Mouse (Mus musculus) heart, adult 2 months (tissue): Measurements from ENCODE around the gene Hspa1l. TPM values are rescaled to one million over a fixed set of nuclear protein-coding genes. Genes with fewer than 3 reads are reported as not detected.

ENCODE experiments used
- DNase-seq, 2 experiments: peaks; one replicate each; pipeline ENCODE4 v3.0.0; 2021
- H3K27ac ChIP-seq: fragments of 200-600 bp; 2 replicates; pipeline ENCODE4 v1.8.1; 2022
- H3K27me3 ChIP-seq: fragments of 200-500 bp; 2 replicates; pipeline ENCODE4 v1.6.1; 2012; ENCODE audit warnings: mild to moderate bottlenecking, low read length, inconsistent platforms, mixed read lengths; ENCODE audit not compliant: control insufficient read depth, insufficient read depth
- H3K36me3 ChIP-seq: fragments of 200-500 bp; 2 replicates; pipeline ENCODE4 v1.6.1; 2012; ENCODE audit warnings: low read length, inconsistent platforms; ENCODE audit not compliant: control insufficient read depth, insufficient read depth
- H3K4me1 ChIP-seq: fragments of 200-500 bp; 2 replicates; pipeline ENCODE4 v1.6.1; 2011; ENCODE audit warnings: low read length; ENCODE audit not compliant: control insufficient read depth, insufficient read depth
- H3K4me3 ChIP-seq: fragments of 200-600 bp; 2 replicates; pipeline ENCODE4 v1.8.1; 2022
- H3K79me2 ChIP-seq: fragments of 200-500 bp; replicated peaks from 2 replicates; pipeline ENCODE4 v1.6.1; 2012; ENCODE audit warnings: mild to moderate bottlenecking, inconsistent platforms, low read length, moderate library complexity, mixed read lengths; ENCODE audit not compliant: control insufficient read depth, insufficient read depth
- H3K9ac ChIP-seq: fragments of 200-500 bp; 2 replicates; pipeline ENCODE4 v1.6.1; 2012; ENCODE audit warnings: low read depth, mild to moderate bottlenecking, control low read depth, inconsistent platforms, low read length, mixed read lengths
- CTCF ChIP-seq: fragments of 200-600 bp; IDR thresholded peaks from 2 replicates; pipeline ENCODE4 v1.8.1; 2022; ENCODE audit warnings: antibody characterized with exemption, mild to moderate bottlenecking, moderate library complexity
- EP300 ChIP-seq: fragments of 200-500 bp; IDR thresholded peaks from 2 replicates; pipeline ENCODE4 v1.6.1; 2011; ENCODE audit warnings: low read depth, low read length, control low read depth; ENCODE audit not compliant: insufficient read depth
- POLR2A ChIP-seq: fragments of 200-500 bp; IDR thresholded peaks from 2 replicates; pipeline ENCODE4 v1.6.1; 2011; ENCODE audit warnings: mild to moderate bottlenecking, low read depth, low read length, control low read depth; ENCODE audit not compliant: insufficient read depth
- whole genome bisulfite sequencing: fragments of 180-500 bp; shearing (Covaris S2); methylation state at CpG from one replicate; pipeline ENCODE4 v1.1.7; 2018; 5-methylcytosine and 5-hydroxymethylcytosine counted together
- intact Hi-C: fragments of 180-260 bp; cut with DNase I; formaldehyde crosslinking; loops from one replicate; pipeline ENCODE4 v1.15.1; 2025
- polyA plus RNA-seq: library from polyadenylated mRNA; depleted of rRNA; stranded (reverse); fragments of >200 nt; gene quantifications from 2 replicates; pipeline ENCODE4 v1.2.3, GENCODE M21; 2012
- total RNA-seq, 2 experiments: library from RNA; stranded (reverse); gene quantifications; 2 replicates each; pipeline ENCODE4 v1.2.3; 2021

Gene Hspa1l
- total and polyA plus RNA-seq, 3 experiments, result 3.6 to 10.9 (median 8.3) TPM

- WGBS, result 1% methylated on average over 38 of the region's 38 CpGs
- no peaks in the 10 kb centered on the region for H3K36me3 ChIP-seq
- peak within 1 kb of the TSS; percentile 89 for H3K9ac ChIP-seq
- H3K4me3 ChIP-seq, result peak within 1 kb of the TSS; percentile 90
- peak within 1 kb of the TSS; percentile 85 for H3K27ac ChIP-seq
- peaks cover 1% of the 10 kb centered on the region; the same call in 1 of the 2 replicates for H3K4me1 ChIP-seq
- intact Hi-C loops, result loop anchor here (2.0 kb wide), 2 partner anchors 38 to 50 kb away; partner anchors contain the start of gene Lsm2
- no peaks in the 10 kb centered on the region for H3K27me3 ChIP-seq
- TF ChIP-seq EP300 (peak; percentile 12; the same call in 1 of the 2 replicates), POLR2A (peak; percentile 88), CTCF (peak; percentile 94)
- DNase-seq, result peak; percentile 96 to 99
- H3K79me2 ChIP-seq, result no peaks in the 10 kb centered on the region
These were observed 41.3 kb upstream of the Hspa1l start, which contains the start of gene Neu1 for GRCm38 (mm10) chr17:34931061-34931734. Gene Neu1, plus strand, starts transcription at chr17:34931253.

GRCm38 (mm10) chr17:34931735-34932098, 40.8 kb upstream of the Hspa1l start:
- WGBS, result 10% methylated on average over 14 of the region's 14 CpGs
- intact Hi-C loops, result loop anchor here (2.0 kb wide), 2 partner anchors 39 to 49 kb away; partner anchors contain the start of gene Lsm2
- peaks cover 1% of the 10 kb centered on the region; the same call in 1 of the 2 replicates for H3K4me1 ChIP-seq
- H3K4me3 ChIP-seq, result peak overlapping the region; percentile 90
- H3K27me3 ChIP-seq, result no peaks in the 10 kb centered on the region
- no peaks in the 10 kb centered on the region for H3K79me2 ChIP-seq
- no peaks in the 10 kb centered on the region for H3K36me3 ChIP-seq
- peak overlapping the region; percentile 89 for H3K9ac ChIP-seq
- H3K27ac ChIP-seq, result peak overlapping the region; percentile 85
- TF ChIP-seq CTCF (no peak), POLR2A (no peak), EP300 (no peak)
- DNase-seq, result peak in 1 of 2 experiments; percentile 45

DNA sequence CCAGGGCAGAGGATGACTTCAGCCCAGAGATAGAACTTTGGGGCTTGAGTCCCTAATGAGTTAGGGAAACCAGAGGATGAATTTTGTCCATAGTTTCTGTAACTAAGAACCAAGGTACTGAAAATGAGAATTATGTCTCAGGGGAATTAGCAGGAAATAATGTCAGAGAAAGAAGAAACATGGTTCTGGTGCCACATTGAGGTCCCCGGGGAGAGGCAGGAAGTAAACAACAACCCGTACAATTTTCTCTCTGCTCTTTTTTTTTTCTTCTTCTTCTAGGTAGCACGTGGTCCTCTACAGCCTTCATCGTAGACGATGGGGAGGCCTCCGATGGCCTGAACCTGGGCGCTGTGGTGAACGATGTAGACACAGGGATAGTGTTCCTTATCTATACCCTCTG, 40.2 kb upstream of the Hspa1l start:
- DNase-seq, result no peak
- H3K27me3 ChIP-seq, result no peaks in the 10 kb centered on the region
- H3K27ac ChIP-seq, result peak overlapping the region; percentile 85
- intact Hi-C loops, result no loop called here
- peak overlapping the region; percentile 89; the same call in 1 of the 2 replicates for H3K9ac ChIP-seq
- peak overlapping the region; percentile 90 for H3K4me3 ChIP-seq
- H3K79me2 ChIP-seq, result no peaks in the 10 kb centered on the region
- peaks cover 1% of the 10 kb centered on the region; the same call in 1 of the 2 replicates for H3K4me1 ChIP-seq
- TF ChIP-seq CTCF (no peak), POLR2A (no peak), EP300 (no peak)
- WGBS, result 50% methylated on average over 8 of the region's 8 CpGs
- no peaks in the 10 kb centered on the region for H3K36me3 ChIP-seq

- DNase-seq, result no peak
- Histone ChIP-seq H3K36me3 (no peaks in the 10 kb centered on the region), H3K79me2 (no peaks in the 10 kb centered on the region), H3K4me1 (peaks cover 1% of the 10 kb centered on the region; the same call in 1 of the 2 replicates), H3K9ac (peak overlapping the region; percentile 25; the same call in 1 of the 2 replicates), H3K4me3 (peak overlapping the region; percentile 37), H3K27me3 (no peaks in the 10 kb centered on the region), H3K27ac (peak overlapping the region; percentile 62)
- intact Hi-C loops, result no loop called here
- TF ChIP-seq CTCF, result no peak
- TF ChIP-seq EP300, result no peak
- no peak for TF ChIP-seq POLR2A
- WGBS, result 60% methylated on average over 24 of the region's 24 CpGs
These were observed 38.5 kb upstream of the Hspa1l start for GRCm38 (mm10) chr17:34934031-34934430.

GRCm38 (mm10) chr17:34934830-34935229, 37.7 kb upstream of the Hspa1l start:
- 39% methylated on average over 8 of the region's 8 CpGs for WGBS
- Histone ChIP-seq H3K27me3 (no peaks in the 10 kb centered on the region), H3K36me3 (no peaks in the 10 kb centered on the region), H3K4me1 (peaks cover 1% of the 10 kb centered on the region; the same call in 1 of the 2 replicates), H3K27ac (peak overlapping the region; percentile 62), H3K9ac (no peak overlapping the region), H3K4me3 (peak overlapping the region; percentile 37), H3K79me2 (no peaks in the 10 kb centered on the region)
- DNase-seq, result peak in 1 of 2 experiments; percentile 32
- TF ChIP-seq EP300 (no peak), CTCF (no peak), POLR2A (no peak)
- intact Hi-C loops, result no loop called here
